Mouse (Mus musculus): Measurements from ENCODE around the gene Elmod3. TPM values are rescaled to one million over a fixed set of nuclear protein-coding genes. Genes with fewer than 3 reads are reported as not detected.

Gene Elmod3
- polyA plus RNA-seq, 1 experiment from 2014 or later: 16.4 TPM

- H3K4me3 ChIP-seq: no peak overlapping the region
- no peaks in the 10 kb centered on the region for H3K9me3 ChIP-seq
- peaks cover 3% of the 10 kb centered on the region for H3K36me3 ChIP-seq
- H3K27ac ChIP-seq: no peak overlapping the region
- no peaks in the 10 kb centered on the region for H3K27me3 ChIP-seq
- H3K4me2 ChIP-seq (replicated peaks): no peak overlapping the region
- no peak for ATAC-seq (ENCODE audit: insufficient number of reproducible peaks, insufficient read depth, low FRiP score, low TSS enrichment)
- H3K4me1 ChIP-seq: no peaks in the 10 kb centered on the region
- no peak overlapping the region for H3K9ac ChIP-seq
Measured at GRCm38 (mm10) chr6:72588307-72588706, 9.9 kb downstream of the Elmod3 start.

- 76% methylated on average over 3 of the region's 3 CpGs for WGBS
- Histone ChIP-seq H3K9me3 (no peaks in the 10 kb centered on the region), H3K4me3 (no peak overlapping the region), H3K4me1 (no peaks in the 10 kb centered on the region), H3K27ac (no peak overlapping the region), H3K4me2 (replicated peaks) (no peak overlapping the region), H3K36me3 (peaks cover 3% of the 10 kb centered on the region), H3K27me3 (no peaks in the 10 kb centered on the region), H3K9ac (no peak overlapping the region)
- no peak for ATAC-seq (ENCODE audit: insufficient number of reproducible peaks, insufficient read depth, low FRiP score, low TSS enrichment)
Measured at GRCm38 (mm10) chr6:72586701-72587100, 11.5 kb downstream of the Elmod3 start.

DNA sequence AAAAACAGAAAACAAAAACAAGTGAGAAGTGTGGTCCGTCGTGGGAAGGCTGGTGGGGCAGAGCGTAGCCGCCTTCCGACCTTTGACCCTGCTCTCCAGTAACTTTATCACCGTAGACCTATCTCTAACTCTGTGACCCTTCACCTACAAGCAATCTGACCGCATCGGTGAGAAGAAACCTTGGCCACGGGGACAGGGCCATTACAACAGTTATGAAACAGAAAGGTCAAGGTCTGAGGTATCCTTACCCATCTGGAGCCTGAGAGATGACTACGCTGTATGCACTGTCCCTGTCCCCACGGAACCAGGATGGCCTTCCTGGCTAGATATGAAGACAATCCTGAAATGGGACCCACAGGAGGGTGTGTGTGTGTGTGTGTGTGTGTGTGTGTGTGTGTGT is 14.1 kb downstream of the Elmod3 start:
- Histone ChIP-seq H3K4me2 (replicated peaks) (no peak overlapping the region), H3K9ac (no peak overlapping the region)
- ATAC-seq (ENCODE audit: insufficient number of reproducible peaks, insufficient read depth, low FRiP score, low TSS enrichment): no peak

DNA sequence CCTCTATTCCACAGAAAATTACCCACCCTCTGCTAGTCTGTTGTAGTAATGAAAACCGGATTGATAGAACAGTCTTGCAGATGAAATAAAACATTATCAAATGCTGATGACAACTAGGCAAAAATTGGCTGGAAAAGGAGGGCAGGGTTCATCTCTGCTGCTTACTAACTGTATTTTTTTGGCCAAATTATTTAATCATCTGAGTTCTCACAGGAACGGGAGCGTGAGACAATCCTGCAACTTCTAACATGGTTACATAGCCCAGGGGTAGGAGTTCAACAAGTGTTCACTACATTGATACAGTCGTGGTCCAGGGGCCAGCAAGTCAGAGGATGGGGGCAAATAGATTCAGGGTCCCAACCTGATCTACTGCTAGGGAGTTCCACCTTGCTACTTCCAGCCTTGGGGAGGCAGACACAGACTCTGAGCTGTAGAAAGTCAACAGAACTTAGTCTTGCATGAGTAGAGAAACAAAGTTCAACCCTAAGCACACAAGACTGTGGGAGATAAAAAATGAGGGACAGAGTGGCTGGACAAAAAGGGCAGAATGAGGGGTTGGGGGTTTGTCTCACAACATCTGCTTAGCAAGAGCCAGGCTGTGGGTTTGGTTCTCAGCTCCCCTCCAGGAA is 14.9 kb downstream of the Elmod3 start:
- peaks cover 3% of the 10 kb centered on the region for H3K36me3 ChIP-seq
- no peak for ATAC-seq (ENCODE audit: insufficient number of reproducible peaks, insufficient read depth, low FRiP score, low TSS enrichment)
- no peaks in the 10 kb centered on the region for H3K9me3 ChIP-seq
- WGBS: 86% methylated on average over 4 of the region's 4 CpGs
- H3K4me3 ChIP-seq: no peak overlapping the region
- no peaks in the 10 kb centered on the region for H3K4me1 ChIP-seq
- H3K9ac ChIP-seq: no peak overlapping the region
- no peak overlapping the region for H3K27ac ChIP-seq
- H3K27me3 ChIP-seq: no peaks in the 10 kb centered on the region
- no peak overlapping the region for H3K4me2 ChIP-seq (replicated peaks)

More for the DNA sequence above, 14.1 kb downstream of the Elmod3 start:
- H3K9me3 ChIP-seq: no peaks in the 10 kb centered on the region
- H3K4me1 ChIP-seq: no peaks in the 10 kb centered on the region
- no peak overlapping the region for H3K4me3 ChIP-seq
- no peaks in the 10 kb centered on the region for H3K27me3 ChIP-seq
- H3K27ac ChIP-seq: no peak overlapping the region
- 75% methylated on average over 11 of the region's 11 CpGs for WGBS
- H3K36me3 ChIP-seq: peaks cover 3% of the 10 kb centered on the region

GRCm38 (mm10) chr6:72581625-72582382 is 16.4 kb downstream of the Elmod3 start:
- H3K27ac ChIP-seq: no peak overlapping the region
- H3K36me3 ChIP-seq: peaks cover 3% of the 10 kb centered on the region
- no peak overlapping the region for H3K4me2 ChIP-seq (replicated peaks)
- no peaks in the 10 kb centered on the region for H3K27me3 ChIP-seq
- H3K9ac ChIP-seq: no peak overlapping the region
- H3K4me3 ChIP-seq: no peak overlapping the region
- no peaks in the 10 kb centered on the region for H3K9me3 ChIP-seq
- H3K4me1 ChIP-seq: no peaks in the 10 kb centered on the region
- WGBS: 70% methylated on average over 11 of the region's 11 CpGs
- no peak for ATAC-seq (ENCODE audit: insufficient number of reproducible peaks, insufficient read depth, low FRiP score, low TSS enrichment)

DNA sequence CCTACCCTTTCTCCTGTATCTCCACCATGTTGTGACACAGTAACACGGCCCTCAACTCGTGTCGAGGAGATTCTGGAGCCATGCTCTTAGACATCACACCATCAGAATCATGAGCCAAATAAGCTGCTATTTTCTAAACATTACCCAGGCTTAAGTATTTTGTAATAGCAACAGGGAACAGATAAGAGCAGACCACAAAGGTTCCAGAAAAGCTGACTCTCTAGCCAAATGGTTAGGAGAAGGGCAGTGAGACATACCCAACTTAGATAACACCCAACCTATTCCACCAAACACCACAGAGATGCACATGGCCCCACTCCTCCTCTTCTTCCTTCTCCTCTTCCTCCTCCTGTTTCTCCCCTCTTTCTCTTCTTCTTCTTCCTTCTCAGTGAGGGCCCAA is 22.2 kb downstream of the Elmod3 start:
- Histone ChIP-seq H3K4me3 (no peak overlapping the region), H3K9ac (no peak overlapping the region), H3K36me3 (no peaks in the 10 kb centered on the region), H3K4me2 (replicated peaks) (no peak overlapping the region), H3K27ac (no peak overlapping the region), H3K9me3 (no peaks in the 10 kb centered on the region), H3K27me3 (no peaks in the 10 kb centered on the region), H3K4me1 (no peaks in the 10 kb centered on the region)
- WGBS: 95% methylated on average over 3 of the region's 3 CpGs
- ATAC-seq (ENCODE audit: insufficient number of reproducible peaks, insufficient read depth, low FRiP score, low TSS enrichment): no peak

- H3K36me3 ChIP-seq: 0 out of 2 replicates have a peak, but pooled peaks cover 5% of the 10 kb centered on the region
- H3K4me1 ChIP-seq: no peaks in the 10 kb centered on the region
- WGBS: 28% methylated on average over 3 of the region's 3 CpGs
- no peak overlapping the region for H3K9ac ChIP-seq
- no peak overlapping the region for H3K4me3 ChIP-seq
- no peaks in the 10 kb centered on the region for H3K9me3 ChIP-seq
- no peaks in the 10 kb centered on the region for H3K27me3 ChIP-seq
- no peak overlapping the region for H3K27ac ChIP-seq
- ATAC-seq (ENCODE audit: insufficient number of reproducible peaks, insufficient read depth, low FRiP score, low TSS enrichment): no peak
- no peak overlapping the region for H3K4me2 ChIP-seq (replicated peaks)
Measured at GRCm38 (mm10) chr6:72571826-72572225, 26.4 kb downstream of the Elmod3 start.

GRCm38 (mm10) chr6:72570644-72571397 is 27.4 kb downstream of the Elmod3 start:
- Histone ChIP-seq H3K27ac (no peak overlapping the region), H3K4me3 (no peak overlapping the region), H3K4me1 (0 out of 2 replicates have a peak, but pooled peaks cover 1% of the 10 kb centered on the region), H3K36me3 (0 out of 2 replicates have a peak, but pooled peaks cover 5% of the 10 kb centered on the region), H3K9me3 (no peaks in the 10 kb centered on the region), H3K27me3 (no peaks in the 10 kb centered on the region), H3K4me2 (replicated peaks) (no peak overlapping the region), H3K9ac (no peak overlapping the region)
- no peak for ATAC-seq (ENCODE audit: insufficient number of reproducible peaks, insufficient read depth, low FRiP score, low TSS enrichment)
- 86% methylated on average over 10 of the region's 10 CpGs for WGBS

DNA sequence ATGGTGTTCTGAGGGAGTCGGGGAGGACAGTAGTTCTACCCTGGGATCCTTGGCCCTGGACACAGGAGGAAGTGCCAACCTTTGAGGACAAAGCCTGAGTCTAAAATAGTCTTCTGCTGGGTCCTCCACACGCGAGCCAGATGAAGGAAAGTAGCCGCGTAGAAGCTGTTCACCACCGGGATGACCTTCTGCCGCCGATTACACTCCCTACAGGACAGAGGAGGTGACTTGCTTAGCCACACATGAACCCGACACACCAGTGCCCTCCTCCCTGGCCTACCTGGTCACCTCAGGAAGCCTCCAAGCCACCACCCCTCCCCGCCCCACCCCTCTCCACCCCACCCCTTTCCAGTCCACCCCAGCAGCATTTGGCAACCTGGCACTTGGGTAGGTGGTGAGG is 29.5 kb downstream of the Elmod3 start:
- Histone ChIP-seq H3K9ac (no peak overlapping the region), H3K27me3 (no peaks in the 10 kb centered on the region), H3K4me3 (no peak overlapping the region), H3K4me2 (replicated peaks) (no peak overlapping the region), H3K9me3 (no peaks in the 10 kb centered on the region), H3K4me1 (peaks cover 4% of the 10 kb centered on the region; the same call in 1 of the 2 replicates), H3K36me3 (0 out of 2 replicates have a peak, but pooled peaks cover 5% of the 10 kb centered on the region), H3K27ac (no peak overlapping the region)
- ATAC-seq (ENCODE audit: insufficient number of reproducible peaks, insufficient read depth, low FRiP score, low TSS enrichment): no peak
- 90% methylated on average over 9 of the region's 10 CpGs for WGBS

- H3K4me1 ChIP-seq: peaks cover 12% of the 10 kb centered on the region
- 0 out of 2 replicates have a peak, but pooled peaks cover 5% of the 10 kb centered on the region for H3K36me3 ChIP-seq
- H3K27ac ChIP-seq: no peak overlapping the region
- no peak overlapping the region for H3K4me3 ChIP-seq
- no peaks in the 10 kb centered on the region for H3K9me3 ChIP-seq
- H3K9ac ChIP-seq: no peak overlapping the region
- no peak for ATAC-seq (ENCODE audit: insufficient number of reproducible peaks, insufficient read depth, low FRiP score, low TSS enrichment)
- H3K27me3 ChIP-seq: no peaks in the 10 kb centered on the region
- no peak overlapping the region for H3K4me2 ChIP-seq (replicated peaks)
- WGBS: 84% methylated on average over 5 of the region's 5 CpGs
Measured at GRCm38 (mm10) chr6:72567508-72567907, 30.7 kb downstream of the Elmod3 start.

GRCm38 (mm10) chr6:72566044-72566443 is 32.2 kb downstream of the Elmod3 start:
- Histone ChIP-seq H3K36me3 (0 out of 2 replicates have a peak, but pooled peaks cover 5% of the 10 kb centered on the region), H3K9ac (no peak overlapping the region), H3K27me3 (no peaks in the 10 kb centered on the region), H3K4me2 (replicated peaks) (no peak overlapping the region), H3K4me1 (peaks cover 13% of the 10 kb centered on the region), H3K9me3 (no peaks in the 10 kb centered on the region), H3K27ac (no peak overlapping the region), H3K4me3 (no peak overlapping the region)
- 4% methylated on average over 4 of the region's 4 CpGs for WGBS
- peak; percentile 53 for ATAC-seq (ENCODE audit: insufficient number of reproducible peaks, insufficient read depth, low FRiP score, low TSS enrichment)

Data from embryonic facial prominence, embryonic 12.5 days (tissue).